ENCODE assay signal across 30 mouse cellular contexts in the genomic region with DNA sequence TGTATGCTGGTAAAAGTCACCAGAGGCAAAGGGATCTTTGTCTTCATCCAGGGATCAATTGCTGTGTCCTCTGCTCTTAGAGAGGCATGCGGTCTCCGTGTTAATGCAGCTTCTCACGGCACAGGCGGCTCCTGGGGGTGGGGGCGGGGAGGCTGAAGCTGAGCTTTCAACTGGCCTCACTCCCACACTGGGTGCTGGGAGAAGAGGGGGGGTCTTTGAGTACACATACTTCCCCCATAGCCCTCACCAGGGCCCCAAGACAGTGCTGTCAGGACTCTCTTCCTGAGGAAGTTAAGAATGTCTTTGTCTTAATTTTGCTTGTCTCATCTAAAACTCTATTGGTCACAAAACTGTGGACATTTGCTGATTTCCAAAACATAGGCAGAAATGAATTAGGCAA.
DNase-seq lines count a peak whose midpoint lies in the region; ATAC-seq and TF ChIP-seq lines count a peak whose summit lies in the region.
"Had no signal": no experiment of that assay in that cellular context is flagged by ENCODE, and none has a peak within 500 bp of the region (broad histone marks: within the 10 kb centered on the region; RNA-seq: fewer than 3 reads in every experiment).

No protein-coding gene starts in this region.

- H3K9ac ChIP-seq in lung, embryonic 14.5 days, result no peak overlapping the region
- H3K9ac ChIP-seq: embryonic facial prominence, embryonic 13.5 days; forebrain, embryonic 15.5 days; heart, embryonic 12.5 days; hindbrain, embryonic 15.5 days; limb, embryonic 15.5 days; neural tube, embryonic 15.5 days had no signal

- WGBS in lung, embryonic 14.5 days, result 9% methylated on average over 5 of the region's 5 CpGs

- no peak for DNase-seq in layer of hippocampus, adult 2 months (ENCODE audit: low spot score in 2 of 2)
- no peak for DNase-seq in layer of hippocampus, adult 8-10 months (ENCODE audit: low spot score in 2 of 2)
- DNase-seq in lung, embryonic 14.5 days, result no peak
- DNase-seq in lung, postnatal 10 days, result no peak
- peak; percentile 8 for DNase-seq in retina, embryonic 14.5 days (ENCODE audit: low spot score)
- DNase-seq in retina, postnatal 1 day, result no peak
- no peak for DNase-seq in adrenal gland, postnatal 14 days
- DNase-seq: adrenal gland, postnatal 25 days; cerebellum, adult 18-20 months; cerebellum, postnatal 10 days; gastrocnemius, postnatal 25 days; heart, adult 2 months; heart, postnatal 4 days; kidney, adult 11 months; kidney, postnatal 25 days; midbrain, embryonic 14.5 days; right cerebral cortex, adult 18-20 months; thymus, adult 18-20 months; thymus, postnatal 36 days had no signal

- no peak; the same call in 1 of the 2 replicates for ATAC-seq in lung, embryonic 14.5 days (ENCODE audit: insufficient read depth)
- ATAC-seq: forebrain, embryonic 15.5 days; inflammation-experienced regulatory T-cells, adult 6 months had no signal

- H3K4me1 ChIP-seq in lung, embryonic 14.5 days (ENCODE audit: insufficient read depth), result peaks cover 6% of the 10 kb centered on the region; the same call in 1 of the 2 replicates
- H3K4me1 ChIP-seq: embryonic facial prominence, embryonic 13.5 days; limb, embryonic 15.5 days had no signal

- H3K9me3 ChIP-seq in lung, embryonic 14.5 days (ENCODE audit: low read depth, low read length), result no peaks in the 10 kb centered on the region
- H3K9me3 ChIP-seq: embryonic facial prominence, embryonic 13.5 days; forebrain, embryonic 10.5 days; forebrain, embryonic 15.5 days; heart, embryonic 12.5 days; hindbrain, embryonic 15.5 days; limb, embryonic 10.5 days; limb, embryonic 15.5 days; megakaryocyte, embryonic 14.5 days; neural tube, embryonic 15.5 days had no signal

- 0 out of 2 replicates have a peak overlapping the region, but pooled peaks have one; percentile 10 for H3K27ac ChIP-seq in layer of hippocampus, adult 2 months
- H3K27ac ChIP-seq in lung, embryonic 14.5 days (ENCODE audit: low read depth), result peak overlapping the region; percentile 85
- H3K27ac ChIP-seq: embryonic facial prominence, embryonic 13.5 days; forebrain, embryonic 10.5 days; forebrain, embryonic 15.5 days; heart, adult 2 months; hindbrain, embryonic 15.5 days; limb, embryonic 10.5 days; limb, embryonic 15.5 days; neural tube, embryonic 15.5 days; stomach, postnatal 0 days had no signal

- no peak overlapping the region for H3K4me2 ChIP-seq in lung, embryonic 14.5 days
- H3K4me2 ChIP-seq: embryonic facial prominence, embryonic 13.5 days; forebrain, embryonic 15.5 days; heart, embryonic 12.5 days; hindbrain, embryonic 15.5 days; limb, embryonic 15.5 days; neural tube, embryonic 15.5 days had no signal

- H3K27me3 ChIP-seq in lung, embryonic 14.5 days (ENCODE audit: insufficient read depth, low read length), result no peaks in the 10 kb centered on the region
- H3K27me3 ChIP-seq: embryonic facial prominence, embryonic 13.5 days; forebrain, embryonic 15.5 days; heart, embryonic 12.5 days; hindbrain, embryonic 15.5 days; limb, embryonic 15.5 days; megakaryocyte, embryonic 14.5 days; neural tube, embryonic 15.5 days had no signal

- H3K36me3 ChIP-seq in lung, embryonic 14.5 days (ENCODE audit: insufficient read depth), result no peaks in the 10 kb centered on the region
- H3K36me3 ChIP-seq: embryonic facial prominence, embryonic 13.5 days; forebrain, embryonic 10.5 days; forebrain, embryonic 15.5 days; heart, embryonic 12.5 days; hindbrain, embryonic 15.5 days; limb, embryonic 10.5 days; limb, embryonic 15.5 days; neural tube, embryonic 15.5 days had no signal

- TF ChIP-seq CTCF in layer of hippocampus, adult 2 months (conservative IDR thresholded peaks at IDR 0.05), result no peak
- TF ChIP-seq CTCF in lung, embryonic 14.5 days (IDR thresholded peaks at IDR 0.05; ENCODE audit: low read depth), result no peak

- no peak overlapping the region for H3K4me3 ChIP-seq in layer of hippocampus, adult 2 months
- no peak overlapping the region for H3K4me3 ChIP-seq in lung, embryonic 14.5 days (ENCODE audit: low read depth, low read length)
- H3K4me3 ChIP-seq: embryonic facial prominence, embryonic 13.5 days; forebrain, embryonic 10.5 days; forebrain, embryonic 15.5 days; heart, adult 2 months; heart, embryonic 12.5 days; hindbrain, embryonic 15.5 days; limb, embryonic 10.5 days; limb, embryonic 15.5 days; megakaryocyte, embryonic 14.5 days; neural tube, embryonic 15.5 days had no signal
